Mouse (Mus musculus) B cell, adult (primary cell): Measurements from ENCODE around the gene Pla2g4f. TPM values are rescaled to one million over a fixed set of nuclear protein-coding genes. Genes with fewer than 3 reads are reported as not detected.

ENCODE experiments used
- total RNA-seq: library from RNA; stranded (reverse); gene quantifications from 4 replicates; pipeline ENCODE4 v1.2.4, GENCODE M21; 2023; ENCODE audit not compliant: inconsistent age

Gene Pla2g4f
- total RNA-seq = 0.22 to 0.36 TPM (median 0.26 TPM) in 3 of 4 replicates, not detected in the other

DNA sequence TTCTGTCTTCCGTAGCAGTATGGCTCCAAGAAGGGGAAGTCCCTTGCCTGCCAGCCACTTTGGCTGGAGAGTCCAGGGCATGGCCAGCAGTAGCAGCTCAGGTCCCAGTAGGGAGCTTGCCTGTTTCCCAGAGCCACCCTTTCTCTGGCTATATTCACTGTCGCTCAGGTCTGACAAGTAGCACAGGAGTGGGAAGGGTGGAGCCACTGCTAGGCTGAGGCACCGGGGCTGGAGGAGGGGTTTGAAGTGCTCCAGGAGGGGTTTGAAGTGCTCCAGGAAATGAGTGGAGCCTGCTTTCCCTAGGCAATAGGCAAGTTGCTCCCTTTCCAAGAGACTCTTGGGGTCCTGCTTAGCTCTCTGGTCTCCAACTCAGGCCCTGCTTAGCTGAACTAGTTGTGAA lies at the start of gene Pla2g4f:
Gene Pla2g4f (minus strand): TSS at position 190 of the 400 bp plus-strand sequence.

DNA sequence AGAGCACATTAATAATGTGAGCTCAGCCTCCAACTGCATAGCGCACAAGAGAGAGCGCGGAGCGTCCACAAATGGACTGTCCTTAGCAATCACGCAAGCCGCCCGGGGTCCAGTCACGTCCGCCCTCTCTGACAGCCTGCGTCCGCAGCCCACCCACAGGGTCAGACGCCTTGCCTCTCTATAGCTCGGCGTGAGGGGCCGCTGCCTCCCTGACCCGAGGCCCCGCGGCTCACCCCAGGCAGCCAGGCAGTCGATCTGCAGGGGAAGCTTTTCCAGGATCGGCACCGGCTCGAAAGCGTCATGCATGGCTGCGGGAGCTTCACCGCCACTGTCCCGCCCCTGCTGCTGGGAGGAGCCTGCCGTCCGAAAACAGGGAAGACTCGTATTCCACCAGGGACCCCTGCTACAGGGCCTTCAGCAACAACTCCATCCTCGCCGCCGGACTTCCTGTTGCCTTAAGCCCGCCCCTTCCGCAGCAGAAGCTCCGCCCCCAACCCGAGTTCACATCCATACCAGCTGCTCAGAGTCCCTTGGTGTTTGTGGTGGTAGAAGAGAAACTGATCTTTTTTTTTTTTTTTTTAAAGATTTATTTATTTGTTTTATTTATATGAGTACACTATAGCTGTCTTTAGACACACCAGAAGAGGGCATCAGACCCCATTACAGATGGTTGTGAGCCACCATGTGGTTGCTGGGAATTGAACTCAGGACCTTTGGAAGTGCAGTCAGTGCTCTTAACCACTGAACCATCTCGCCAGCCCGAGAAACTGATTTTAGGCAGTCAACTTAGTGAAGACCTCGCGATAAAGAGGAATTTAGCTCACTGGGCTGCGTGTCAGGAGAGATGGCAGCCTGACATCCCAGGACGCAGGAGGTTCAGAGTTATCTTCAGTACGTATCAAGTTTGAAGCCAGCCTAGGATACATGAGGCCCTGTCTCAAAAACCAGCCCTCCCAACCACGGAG lies 39.0 kb upstream of the Pla2g4f start, which contains the start of gene Vps39:
Gene Vps39 (minus strand): TSS at position 456 of the 965 bp plus-strand sequence.

DNA sequence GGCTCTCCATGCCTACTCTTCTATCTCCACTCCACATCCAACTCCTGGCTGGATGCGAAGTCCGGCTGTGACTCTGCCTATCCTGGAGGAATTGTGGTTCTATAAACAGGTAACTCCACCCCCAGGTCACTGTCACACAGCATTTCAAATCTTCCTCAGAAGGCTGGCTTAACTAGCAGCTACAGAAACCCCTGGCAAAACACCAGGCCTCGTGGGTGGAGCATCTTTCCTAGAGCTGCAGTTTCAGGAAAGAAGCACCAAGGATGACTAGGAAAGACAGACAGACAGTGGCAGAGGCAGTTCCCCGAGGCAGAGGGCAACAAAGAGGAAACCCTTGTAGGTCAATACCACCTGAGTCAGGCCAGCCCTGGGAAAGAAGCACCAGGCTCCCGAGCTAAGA lies 25.0 kb downstream of the Pla2g4f start, which contains the start of gene Pla2g4d:
Gene Pla2g4d (minus strand): TSS at position 203 of the 400 bp plus-strand sequence.

Other genes starting within 250 kb of the Pla2g4f start
- gene Ehd4, start 159.6 kb downstream of the Pla2g4f start, total RNA-seq = 82.5 to 102 TPM (median 94.9 TPM) in 4 replicates
- not detected in 4 replicates for gene Pla2g4e, start 68.8 kb downstream of the Pla2g4f start, total RNA-seq
- not detected in 4 replicates for gene Pla2g4d, start 25.0 kb downstream of the Pla2g4f start, total RNA-seq
- 60.1 to 85.2 TPM (median 71.0 TPM) in 4 replicates for gene Vps39, start 39.0 kb upstream of the Pla2g4f start, total RNA-seq
- gene Ganc, start 89.7 kb upstream of the Pla2g4f start, total RNA-seq = 38.4 to 47.2 TPM (median 46.1 TPM) in 4 replicates
- gene Tmem87a, start 89.9 kb upstream of the Pla2g4f start, total RNA-seq = 47.0 to 54.0 TPM (median 52.7 TPM) in 4 replicates
- gene Capn3, start 141.9 kb upstream of the Pla2g4f start, total RNA-seq = 0.67 to 3.9 TPM (median 1.4 TPM) in 4 replicates
- 116 to 127 TPM (median 121 TPM) in 4 replicates for gene Zfp106, start 249.7 kb upstream of the Pla2g4f start, total RNA-seq